Mouse (Mus musculus): ENCODE data around the gene Cntf. TPM values are rescaled to one million over a fixed set of nuclear protein-coding genes. Genes with fewer than 3 reads are reported as not detected.

Cntf gene
- polyA plus RNA-seq, 1 experiment from 2014 or later = 2.6 TPM

DNA sequence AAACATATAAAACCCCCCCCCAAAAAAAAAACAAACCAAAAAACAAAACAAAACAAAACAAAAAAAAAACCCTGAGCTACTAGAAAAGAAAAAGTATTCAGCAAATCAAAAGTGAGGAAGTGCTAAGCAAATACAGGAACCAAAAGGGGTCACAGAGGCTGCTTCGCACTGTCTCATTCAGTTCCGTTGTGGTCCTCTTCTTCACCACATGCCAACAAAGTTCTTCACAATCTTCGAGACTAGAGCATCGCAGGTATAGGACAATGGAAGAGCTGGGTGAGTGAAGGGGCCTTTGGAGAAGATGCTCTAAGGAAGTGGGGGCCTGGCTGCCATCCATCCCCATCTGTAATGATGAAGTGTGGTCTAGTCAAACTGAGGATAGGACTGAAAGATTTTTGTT, 33.0 kb upstream of the Cntf start:
- WGBS = 74% methylated on average over 4 of the region's 4 CpGs
- Histone ChIP-seq H3K4me3 (ENCODE audit: low read length) (no peak overlapping the region), H3K9me3 (ENCODE audit: low read length) (no peaks in the 10 kb centered on the region), H3K4me1 (ENCODE audit: insufficient read depth, low read length) (no peaks in the 10 kb centered on the region), H3K27ac (ENCODE audit: low read length) (no peak overlapping the region), H3K4me2 (replicated peaks; ENCODE audit: low read depth, low read length) (no peak overlapping the region), H3K27me3 (ENCODE audit: insufficient read depth, low read length) (no peaks in the 10 kb centered on the region), H3K36me3 (ENCODE audit: insufficient read depth, low read length) (no peaks in the 10 kb centered on the region), H3K9ac (replicated peaks; ENCODE audit: low read length) (no peak overlapping the region)
- no peak for ATAC-seq (ENCODE audit: low FRiP score, low TSS enrichment)

DNA sequence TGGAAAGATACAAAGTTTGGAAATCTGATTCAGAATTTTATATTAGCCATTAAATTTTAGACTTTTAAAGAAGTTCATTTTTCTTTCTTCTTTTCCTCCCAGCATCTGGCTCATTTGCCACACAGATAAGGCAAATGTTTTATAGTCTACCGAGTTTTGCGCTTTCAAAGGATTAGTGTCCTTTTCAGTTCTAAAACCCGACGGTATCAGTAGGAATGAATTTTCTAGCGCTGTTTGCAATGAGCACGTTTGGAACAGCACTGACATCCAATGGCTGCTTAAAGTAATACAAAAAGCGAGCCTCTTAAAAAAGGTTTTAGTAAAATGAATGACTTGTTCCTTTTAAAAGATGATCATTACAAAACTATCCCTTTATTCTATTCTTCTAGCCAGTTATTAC, 31.6 kb upstream of the Cntf start:
- Histone ChIP-seq H3K4me1 (ENCODE audit: insufficient read depth, low read length) (peaks cover 4% of the 10 kb centered on the region), H3K27ac (ENCODE audit: low read length) (peak overlapping the region; percentile 99), H3K27me3 (ENCODE audit: insufficient read depth, low read length) (no peaks in the 10 kb centered on the region), H3K4me2 (replicated peaks; ENCODE audit: low read depth, low read length) (peak overlapping the region; percentile 85), H3K36me3 (ENCODE audit: insufficient read depth, low read length) (no peaks in the 10 kb centered on the region), H3K4me3 (ENCODE audit: low read length) (peak overlapping the region; percentile 96), H3K9ac (replicated peaks; ENCODE audit: low read length) (peak overlapping the region; percentile 86), H3K9me3 (ENCODE audit: low read length) (no peaks in the 10 kb centered on the region)
- ATAC-seq (ENCODE audit: low FRiP score, low TSS enrichment) = no peak
- 2% methylated on average over 7 of the region's 7 CpGs for WGBS

DNA sequence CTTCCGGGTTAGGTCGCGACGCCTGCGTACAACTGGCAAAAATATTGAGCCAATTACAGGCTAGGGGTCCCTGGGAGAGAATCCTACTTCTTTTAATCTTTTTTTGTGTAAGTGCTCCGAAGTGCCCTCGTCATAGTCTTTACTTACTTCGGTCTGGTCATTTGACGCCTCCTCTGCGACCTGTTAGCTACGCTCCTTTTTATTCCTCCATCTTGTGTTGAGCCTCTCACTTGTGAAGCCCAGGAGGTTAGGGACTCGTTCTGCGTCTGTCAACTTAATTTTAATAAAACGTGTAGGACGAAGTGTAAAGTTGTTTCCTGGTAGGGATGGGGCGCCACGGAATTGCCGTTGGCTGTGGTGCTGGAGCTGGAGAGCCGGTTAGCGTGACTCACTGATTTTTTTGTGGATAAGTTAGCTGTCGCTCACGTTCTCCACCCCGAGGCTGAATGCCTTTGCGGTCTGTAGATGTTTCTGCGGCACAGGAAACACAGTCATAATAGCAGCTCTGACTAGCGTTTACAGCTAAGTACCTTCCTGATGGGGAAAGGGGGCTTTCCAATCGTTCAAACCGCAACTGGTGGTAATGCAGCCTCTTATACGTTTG, 31.0 kb upstream of the Cntf start:
- Histone ChIP-seq H3K27ac (ENCODE audit: low read length) (peak overlapping the region; percentile 99), H3K27me3 (ENCODE audit: insufficient read depth, low read length) (no peaks in the 10 kb centered on the region), H3K36me3 (ENCODE audit: insufficient read depth, low read length) (no peaks in the 10 kb centered on the region), H3K4me2 (replicated peaks; ENCODE audit: low read depth, low read length) (peak overlapping the region; percentile 85), H3K4me3 (ENCODE audit: low read length) (peak overlapping the region; percentile 96), H3K9me3 (ENCODE audit: low read length) (no peaks in the 10 kb centered on the region), H3K4me1 (ENCODE audit: insufficient read depth, low read length) (peaks cover 8% of the 10 kb centered on the region), H3K9ac (replicated peaks; ENCODE audit: low read length) (peak overlapping the region; percentile 86)
- no peak; the same call in 1 of the 2 replicates for ATAC-seq (ENCODE audit: low FRiP score, low TSS enrichment)
- under 1% methylated on average over 29 of the region's 29 CpGs for WGBS

- Histone ChIP-seq H3K4me3 (ENCODE audit: low read length) (peak within 1 kb of the TSS; percentile 96), H3K9ac (replicated peaks; ENCODE audit: low read length) (peak within 1 kb of the TSS; percentile 99), H3K27me3 (ENCODE audit: insufficient read depth, low read length) (no peaks in the 10 kb centered on the region), H3K9me3 (ENCODE audit: low read length) (no peaks in the 10 kb centered on the region), H3K36me3 (ENCODE audit: insufficient read depth, low read length) (no peaks in the 10 kb centered on the region), H3K4me1 (ENCODE audit: insufficient read depth, low read length) (peaks cover 11% of the 10 kb centered on the region), H3K4me2 (replicated peaks; ENCODE audit: low read depth, low read length) (peak within 1 kb of the TSS; percentile 85), H3K27ac (ENCODE audit: low read length) (peak within 1 kb of the TSS; percentile 99)
- under 1% methylated on average over 46 of the region's 76 CpGs for WGBS
- ATAC-seq (ENCODE audit: low FRiP score, low TSS enrichment) = peak; percentile 98
These were observed 30.3 kb upstream of the Cntf start, which contains the start of the genes Zfp91 and Lpxn for GRCm38 (mm10) chr19:12795511-12796327. TSS of gene Zfp91 (minus strand) at chr19:12796126. TSS of gene Lpxn (plus strand) at chr19:12796193.

DNA sequence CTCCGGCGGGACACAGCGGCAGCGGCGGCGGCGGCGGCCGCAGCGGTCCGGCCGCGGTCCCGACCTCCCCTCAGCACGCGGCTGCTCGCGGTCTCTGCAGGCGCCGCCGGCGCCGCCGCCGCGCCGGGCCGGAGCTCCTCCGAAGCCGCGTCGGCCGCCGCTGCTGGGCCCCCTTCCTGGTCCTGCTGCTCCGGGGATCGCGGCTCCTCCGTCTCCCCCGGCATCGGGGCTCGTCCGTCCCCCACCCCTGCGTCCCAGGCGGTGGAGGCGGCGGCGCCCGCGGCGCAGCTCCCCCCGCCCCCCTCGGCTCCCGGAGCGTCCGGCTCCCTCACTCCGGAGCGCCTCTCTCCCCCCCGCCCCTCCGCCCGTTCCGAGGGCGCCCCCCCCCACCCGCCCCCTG, 29.7 kb upstream of the Cntf start:
- H3K9me3 ChIP-seq (ENCODE audit: low read length) = no peaks in the 10 kb centered on the region
- H3K27me3 ChIP-seq (ENCODE audit: insufficient read depth, low read length) = no peaks in the 10 kb centered on the region
- ATAC-seq (ENCODE audit: low FRiP score, low TSS enrichment) = peak; percentile 28
- peaks cover 11% of the 10 kb centered on the region for H3K4me1 ChIP-seq (ENCODE audit: insufficient read depth, low read length)
- H3K4me3 ChIP-seq (ENCODE audit: low read length) = peak overlapping the region; percentile 96
- no peaks in the 10 kb centered on the region for H3K36me3 ChIP-seq (ENCODE audit: insufficient read depth, low read length)
- peak overlapping the region; percentile 59 for H3K4me2 ChIP-seq (replicated peaks; ENCODE audit: low read depth, low read length)
- H3K27ac ChIP-seq (ENCODE audit: low read length) = peak overlapping the region; percentile 99
- peak overlapping the region; percentile 99 for H3K9ac ChIP-seq (replicated peaks; ENCODE audit: low read length)
- WGBS = 0% methylated on average over 28 of the region's 63 CpGs

- Histone ChIP-seq H3K9ac (replicated peaks; ENCODE audit: low read length) (peak overlapping the region; percentile 99), H3K27ac (ENCODE audit: low read length) (peak overlapping the region; percentile 99), H3K27me3 (ENCODE audit: insufficient read depth, low read length) (no peaks in the 10 kb centered on the region), H3K9me3 (ENCODE audit: low read length) (no peaks in the 10 kb centered on the region), H3K4me3 (ENCODE audit: low read length) (peak overlapping the region; percentile 96), H3K36me3 (ENCODE audit: insufficient read depth, low read length) (no peaks in the 10 kb centered on the region), H3K4me2 (replicated peaks; ENCODE audit: low read depth, low read length) (peak overlapping the region; percentile 59), H3K4me1 (ENCODE audit: insufficient read depth, low read length) (peaks cover 11% of the 10 kb centered on the region)
- peak; percentile 69 for ATAC-seq (ENCODE audit: low FRiP score, low TSS enrichment)
- WGBS = under 1% methylated on average over 34 of the region's 39 CpGs
These were observed 28.9 kb upstream of the Cntf start for GRCm38 (mm10) chr19:12794056-12795044.

- H3K27ac ChIP-seq (ENCODE audit: low read length) = no peak overlapping the region
- H3K4me3 ChIP-seq (ENCODE audit: low read length) = no peak overlapping the region
- no peaks in the 10 kb centered on the region for H3K27me3 ChIP-seq (ENCODE audit: insufficient read depth, low read length)
- H3K4me2 ChIP-seq (replicated peaks; ENCODE audit: low read depth, low read length) = no peak overlapping the region
- no peak for ATAC-seq (ENCODE audit: low FRiP score, low TSS enrichment)
- H3K4me1 ChIP-seq (ENCODE audit: insufficient read depth, low read length) = peaks cover 11% of the 10 kb centered on the region
- H3K36me3 ChIP-seq (ENCODE audit: insufficient read depth, low read length) = no peaks in the 10 kb centered on the region
- H3K9me3 ChIP-seq (ENCODE audit: low read length) = no peaks in the 10 kb centered on the region
- no peak overlapping the region for H3K9ac ChIP-seq (replicated peaks; ENCODE audit: low read length)
These were observed 26.9 kb upstream of the Cntf start for GRCm38 (mm10) chr19:12792374-12792773.

- Histone ChIP-seq H3K9ac (replicated peaks; ENCODE audit: low read length) (no peak overlapping the region), H3K4me2 (replicated peaks; ENCODE audit: low read depth, low read length) (no peak overlapping the region), H3K9me3 (ENCODE audit: low read length) (no peaks in the 10 kb centered on the region), H3K27me3 (ENCODE audit: insufficient read depth, low read length) (no peaks in the 10 kb centered on the region), H3K36me3 (ENCODE audit: insufficient read depth, low read length) (no peaks in the 10 kb centered on the region), H3K27ac (ENCODE audit: low read length) (no peak overlapping the region), H3K4me3 (ENCODE audit: low read length) (no peak overlapping the region), H3K4me1 (ENCODE audit: insufficient read depth, low read length) (peaks cover 7% of the 10 kb centered on the region; the same call in 1 of the 2 replicates)
- ATAC-seq (ENCODE audit: low FRiP score, low TSS enrichment) = no peak
- 61% methylated on average over 4 of the region's 4 CpGs for WGBS
These were observed 22.3 kb upstream of the Cntf start for GRCm38 (mm10) chr19:12787721-12788120.

DNA sequence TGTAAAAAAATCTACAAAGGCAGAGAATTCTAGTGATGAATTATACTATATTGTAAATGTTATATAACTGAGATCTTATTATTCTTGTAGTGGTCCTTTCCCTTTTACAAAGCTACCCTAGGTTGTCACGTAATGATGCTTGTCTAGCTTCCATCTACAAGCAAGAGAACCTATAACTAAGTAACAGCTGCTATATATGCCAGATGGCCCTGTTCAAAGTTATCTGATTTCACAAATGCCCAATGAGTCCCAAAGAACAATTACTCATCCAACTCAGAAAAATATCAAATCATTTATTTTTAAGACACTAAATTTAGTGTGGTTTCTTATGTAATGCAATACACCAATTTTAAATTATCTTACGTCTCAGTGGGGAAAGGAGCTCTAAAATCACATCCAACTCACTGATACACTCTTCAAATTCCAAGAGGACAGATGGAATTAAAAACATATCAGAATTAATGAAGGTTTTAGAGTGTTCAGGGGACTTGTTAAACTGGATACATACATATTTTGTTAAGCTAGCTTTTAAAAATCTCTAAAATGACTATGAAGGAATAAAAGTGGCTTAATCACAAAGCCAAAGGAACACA, 21.5 kb upstream of the Cntf start:
- no peak overlapping the region for H3K4me3 ChIP-seq (ENCODE audit: low read length)
- no peak overlapping the region for H3K4me2 ChIP-seq (replicated peaks; ENCODE audit: low read depth, low read length)
- no peaks in the 10 kb centered on the region for H3K27me3 ChIP-seq (ENCODE audit: insufficient read depth, low read length)
- no peaks in the 10 kb centered on the region for H3K9me3 ChIP-seq (ENCODE audit: low read length)
- no peak overlapping the region for H3K9ac ChIP-seq (replicated peaks; ENCODE audit: low read length)
- peaks cover 6% of the 10 kb centered on the region; the same call in 1 of the 2 replicates for H3K4me1 ChIP-seq (ENCODE audit: insufficient read depth, low read length)
- no peak for ATAC-seq (ENCODE audit: low FRiP score, low TSS enrichment)
- no peaks in the 10 kb centered on the region for H3K36me3 ChIP-seq (ENCODE audit: insufficient read depth, low read length)
- WGBS = 72% methylated on average over 2 of the region's 2 CpGs
- no peak overlapping the region for H3K27ac ChIP-seq (ENCODE audit: low read length)

All from kidney, embryonic 16.5 days (tissue).